Mouse (Mus musculus) spleen, adult 2 months (tissue): Measurements from ENCODE around the gene C130032M10Rik. TPM values are rescaled to one million over a fixed set of nuclear protein-coding genes. Genes with fewer than 3 reads are reported as not detected.

ENCODE experiments used
- DNase-seq, 2 experiments: peaks; one replicate each; pipeline versions ENCODE4 v3.0.0 to v3.0.0-alpha.2; 2012 to 2021; ENCODE audit warnings: low spot score in 2 of 2, low read depth in 1 of 2
- H3K27ac ChIP-seq: fragments of 200-500 bp; 2 replicates; pipeline ENCODE4 v1.5.1; 2012; ENCODE audit warnings: low read length, inconsistent platforms; ENCODE audit not compliant: insufficient read depth
- H3K27me3 ChIP-seq: fragments of 200-500 bp; 2 replicates; pipeline ENCODE4 v1.6.1; 2012; ENCODE audit warnings: mild to moderate bottlenecking, moderate library complexity, low read length, inconsistent platforms; ENCODE audit not compliant: control insufficient read depth, insufficient read depth
- H3K36me3 ChIP-seq: fragments of 200-500 bp; 2 replicates; pipeline ENCODE4 v1.6.1; 2012; ENCODE audit warnings: mild to moderate bottlenecking, low read length, inconsistent platforms; ENCODE audit not compliant: control insufficient read depth, insufficient read depth
- H3K4me1 ChIP-seq: fragments of 200-500 bp; 2 replicates; pipeline ENCODE4 v1.6.1; 2011; ENCODE audit warnings: inconsistent platforms; ENCODE audit not compliant: control insufficient read depth, insufficient read depth, insufficient read length
- H3K4me3 ChIP-seq: fragments of 200-500 bp; 2 replicates; pipeline ENCODE4 v1.5.1; 2011; ENCODE audit warnings: mild to moderate bottlenecking, inconsistent platforms; ENCODE audit not compliant: insufficient read depth, insufficient read length; ENCODE audit errors: extremely low read depth
- CTCF ChIP-seq: fragments of 200-500 bp; IDR thresholded peaks from 2 replicates; pipeline ENCODE4 v1.5.1; 2011; ENCODE audit warnings: mild to moderate bottlenecking, inconsistent platforms; ENCODE audit not compliant: insufficient read depth, insufficient read length, insufficient replicate concordance; ENCODE audit errors: extremely low read depth
- POLR2A ChIP-seq: fragments of 200-500 bp; IDR thresholded peaks from 2 replicates; pipeline ENCODE4 v1.6.1; 2011; ENCODE audit warnings: low read depth, low read length, inconsistent platforms
- WGBS: fragments of 180-500 bp; shearing (Covaris S2); methylation state at CpG from one replicate; pipeline ENCODE4 v1.1.7; 2018; 5-methylcytosine and 5-hydroxymethylcytosine counted together
- polyA plus RNA-seq: library from polyadenylated mRNA; depleted of rRNA; stranded (reverse); fragments of >200 nt; gene quantifications from 2 replicates; pipeline ENCODE4 v1.2.3, GENCODE M21; 2012; rRNA removed

The C130032M10Rik gene
- polyA plus RNA-seq, 1 experiment, result not detected

- H3K36me3 ChIP-seq, result no peaks in the 10 kb centered on the region
- peak overlapping the region; percentile 2; the same call in 1 of the 2 replicates for H3K4me3 ChIP-seq
- H3K27ac ChIP-seq, result no peak overlapping the region
- no peak for TF ChIP-seq CTCF
- TF ChIP-seq POLR2A, result no peak
- DNase-seq, result no peak
- H3K27me3 ChIP-seq, result peaks cover 26% of the 10 kb centered on the region
- 2% methylated on average over 110 of the region's 122 CpGs for WGBS
- peaks cover 5% of the 10 kb centered on the region; the same call in 1 of the 2 replicates for H3K4me1 ChIP-seq
Observed at GRCm38 (mm10) chr9:114562919-114563751, 47.6 kb downstream of the C130032M10Rik start.

GRCm38 (mm10) chr9:114563761-114564606, 48.5 kb downstream of the C130032M10Rik start, which contains the start of gene Trim71:
TSS of gene Trim71 (minus strand) at chr9:114564369.
- H3K27ac ChIP-seq, result no peak within 1 kb of the TSS
- H3K27me3 ChIP-seq, result peaks cover 26% of the 10 kb centered on the region
- WGBS, result 2% methylated on average over 91 of the region's 91 CpGs

GRCm38 (mm10) chr9:114564667-114565066, 49.2 kb downstream of the C130032M10Rik start:
- Histone ChIP-seq H3K27me3 (peaks cover 26% of the 10 kb centered on the region), H3K4me3 (no peak overlapping the region), H3K27ac (no peak overlapping the region), H3K4me1 (peaks cover 5% of the 10 kb centered on the region; the same call in 1 of the 2 replicates), H3K36me3 (no peaks in the 10 kb centered on the region)
- no peak for TF ChIP-seq POLR2A
- no peak for TF ChIP-seq CTCF
- WGBS, result 9% methylated on average over 10 of the region's 10 CpGs
- no peak for DNase-seq

More at GRCm38 (mm10) chr9:114563761-114564606, 48.5 kb downstream of the C130032M10Rik start, which contains the start of gene Trim71:
- no peak for DNase-seq
- Histone ChIP-seq H3K4me1 (peaks cover 5% of the 10 kb centered on the region; the same call in 1 of the 2 replicates), H3K36me3 (no peaks in the 10 kb centered on the region), H3K4me3 (peak within 1 kb of the TSS; percentile 17; the same call in 1 of the 2 replicates)
- TF ChIP-seq POLR2A, result no peak
- TF ChIP-seq CTCF, result no peak

Other genes with a start within 250 kb of the C130032M10Rik start
- not detected in 2 replicates for gene Bcl2a1c, start 185.6 kb upstream of the C130032M10Rik start, polyA plus RNA-seq
- gene Crtap, start 125.0 kb upstream of the C130032M10Rik start, polyA plus RNA-seq, result 37.1 and 49.2 TPM in 2 replicates
- 21.8 and 23.9 TPM in 2 replicates for gene Glb1, start 114.6 kb upstream of the C130032M10Rik start, polyA plus RNA-seq
- 10.2 and 11.2 TPM in 2 replicates for gene Tmppe, start 114.6 kb upstream of the C130032M10Rik start, polyA plus RNA-seq
- 2.6 and 4.0 TPM in 2 replicates for gene Ccr4, start 10.8 kb upstream of the C130032M10Rik start, polyA plus RNA-seq
- gene Trim71, start 48.7 kb downstream of the C130032M10Rik start, polyA plus RNA-seq, result 0.05 and 0.06 TPM in 2 replicates
- 18.7 and 18.8 TPM in 2 replicates for gene Cnot10, start 124.5 kb downstream of the C130032M10Rik start, polyA plus RNA-seq
- 9.8 and 10.1 TPM in 2 replicates for gene Dync1li1, start 173.1 kb downstream of the C130032M10Rik start, polyA plus RNA-seq
- gene Cmtm6, start 215.4 kb downstream of the C130032M10Rik start, polyA plus RNA-seq, result 36.7 and 38.5 TPM in 2 replicates